Mouse (Mus musculus) 3134 (cell line): ENCODE measurements around the gene Gm17622.

Experiments
- DNase-seq: peaks from one replicate; pipeline ENCODE4 v3.0.0-alpha.2; 2011; ENCODE audit warnings: low spot score; ENCODE audit not compliant: insufficient read length; ENCODE audit errors: extremely low read depth

The Gm17622 gene

DNA sequence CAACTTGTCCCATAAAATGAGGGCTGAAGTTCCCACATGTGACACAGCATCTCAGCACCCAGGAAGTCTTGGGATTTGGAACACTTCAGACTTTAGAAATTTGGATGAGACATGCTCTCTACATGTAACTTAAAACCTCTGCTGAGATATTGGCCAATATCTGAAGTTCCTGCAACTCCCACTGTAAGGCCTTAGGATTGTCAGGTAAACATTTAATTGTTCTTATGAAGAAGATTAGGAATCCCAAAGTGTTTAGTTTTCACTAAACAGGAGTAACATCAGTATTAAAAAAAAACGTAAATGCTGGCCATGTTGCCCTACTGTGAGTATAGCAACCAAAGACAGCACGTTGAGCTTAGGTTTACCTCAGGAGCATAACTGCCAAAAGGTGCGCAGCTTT is at the start of gene Gm17622:
Gene Gm17622, plus strand, starts transcription at position 301 of the 400 bp plus-strand sequence.
- DNase-seq, result no peak

- no peak for DNase-seq
Observed at GRCm38 (mm10) chr13:96450205-96450856, 40.2 kb upstream of the Gm17622 start.

DNA sequence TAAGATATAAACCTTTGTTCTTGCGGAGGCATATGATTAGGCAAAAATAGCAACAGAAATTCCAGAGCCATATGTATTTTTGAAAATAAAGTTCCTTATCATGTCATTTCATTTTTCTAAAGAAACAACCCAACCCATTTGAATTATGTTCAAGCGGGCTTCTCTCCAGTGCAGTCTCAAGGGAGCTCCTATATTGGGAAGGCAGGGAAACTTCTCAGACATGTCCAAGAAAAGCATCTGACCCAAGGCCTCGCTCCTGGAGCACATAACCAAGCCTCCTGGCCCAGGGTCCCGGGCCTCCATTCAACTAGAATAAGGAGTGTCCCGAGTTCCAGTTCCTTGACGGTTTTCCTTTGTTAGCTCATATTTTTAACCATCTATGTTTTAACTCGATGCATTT is 39.7 kb upstream of the Gm17622 start:
- DNase-seq, result no peak

GRCm38 (mm10) chr13:96451386-96452140 is 39.0 kb upstream of the Gm17622 start:
- no peak for DNase-seq

GRCm38 (mm10) chr13:96452621-96453020 is 37.9 kb upstream of the Gm17622 start:
- no peak for DNase-seq

DNA sequence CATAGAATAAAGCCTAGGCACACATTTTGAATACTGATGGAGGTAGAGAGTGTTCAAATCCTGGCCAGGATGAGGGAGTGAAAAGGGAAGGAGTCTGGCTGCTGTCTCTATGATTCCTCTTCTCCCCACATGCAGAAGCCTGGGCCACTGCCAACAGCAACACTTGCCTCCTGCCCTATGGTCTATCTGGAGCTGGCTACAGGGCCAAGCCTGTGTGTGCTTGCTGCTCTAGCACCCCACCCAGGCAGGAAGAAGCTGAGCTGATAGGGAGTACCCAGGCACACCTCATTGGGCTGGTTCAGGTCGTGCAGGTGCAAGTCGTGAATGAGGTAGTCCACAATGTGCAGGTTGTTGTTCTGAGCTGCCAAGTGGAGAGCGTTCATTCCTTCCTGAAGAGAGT is 36.2 kb upstream of the Gm17622 start:
- DNase-seq, result no peak

DNA sequence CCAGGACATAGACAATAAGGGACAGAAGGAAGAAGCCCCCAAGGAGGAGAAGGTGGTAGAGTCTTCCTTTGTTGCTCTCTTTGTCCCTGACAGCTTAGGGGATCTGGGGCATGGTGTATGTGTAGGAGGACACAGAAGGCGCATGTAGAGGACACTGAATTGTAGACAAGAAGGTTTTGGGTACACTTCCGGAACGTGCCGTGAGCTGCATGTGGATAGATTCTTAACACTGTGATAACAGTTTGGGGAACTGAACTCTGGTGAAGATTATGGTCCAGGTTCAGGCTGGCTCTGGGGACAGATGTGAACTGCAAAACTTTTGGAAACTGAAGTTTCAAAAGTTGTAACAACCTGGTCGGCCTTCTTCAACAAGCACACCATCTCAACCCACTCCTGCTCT is 33.0 kb upstream of the Gm17622 start:
- DNase-seq, result no peak

GRCm38 (mm10) chr13:96458018-96458417 is 32.5 kb upstream of the Gm17622 start:
- DNase-seq, result no peak

- no peak for DNase-seq
Observed at GRCm38 (mm10) chr13:96458606-96459005, 31.9 kb upstream of the Gm17622 start.

DNA sequence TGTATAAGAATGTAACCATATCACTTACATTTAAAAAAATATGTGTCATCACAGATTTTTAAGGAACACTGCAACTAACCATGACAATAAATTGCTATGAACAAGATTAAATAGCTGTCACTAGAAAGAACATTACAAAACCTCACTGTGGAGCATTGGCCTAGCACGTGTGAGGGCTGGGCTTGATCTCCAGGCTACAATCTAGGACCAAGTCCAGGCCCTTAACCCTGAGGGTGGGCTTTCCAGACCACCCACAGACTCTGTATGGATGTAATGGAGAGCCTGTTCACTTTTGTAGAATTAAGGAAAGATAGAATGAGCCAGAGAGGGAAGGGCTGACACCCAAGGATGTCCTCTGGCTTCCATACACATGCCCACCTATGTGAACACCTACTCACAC is 27.9 kb upstream of the Gm17622 start:
- DNase-seq, result no peak

DNA sequence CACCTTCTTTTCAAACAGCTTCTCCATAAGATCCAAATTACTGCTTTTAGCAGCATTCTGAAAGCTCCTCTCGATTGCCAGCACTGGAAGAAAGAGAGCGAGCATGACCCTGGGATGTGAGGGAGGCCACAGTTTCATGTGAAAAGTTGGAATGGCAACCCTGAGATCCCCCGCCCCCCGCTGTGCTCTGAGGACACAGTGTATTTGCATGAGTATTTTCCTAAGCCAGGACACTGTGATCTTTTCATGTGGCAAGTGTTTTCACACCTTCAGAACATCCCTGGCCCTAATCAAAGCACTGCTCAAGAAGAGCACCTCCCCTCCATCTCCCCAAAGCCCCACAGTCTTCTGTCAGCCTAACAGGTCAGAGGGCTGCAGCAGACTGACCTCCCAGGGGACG is 25.2 kb upstream of the Gm17622 start:
- no peak for DNase-seq

DNA sequence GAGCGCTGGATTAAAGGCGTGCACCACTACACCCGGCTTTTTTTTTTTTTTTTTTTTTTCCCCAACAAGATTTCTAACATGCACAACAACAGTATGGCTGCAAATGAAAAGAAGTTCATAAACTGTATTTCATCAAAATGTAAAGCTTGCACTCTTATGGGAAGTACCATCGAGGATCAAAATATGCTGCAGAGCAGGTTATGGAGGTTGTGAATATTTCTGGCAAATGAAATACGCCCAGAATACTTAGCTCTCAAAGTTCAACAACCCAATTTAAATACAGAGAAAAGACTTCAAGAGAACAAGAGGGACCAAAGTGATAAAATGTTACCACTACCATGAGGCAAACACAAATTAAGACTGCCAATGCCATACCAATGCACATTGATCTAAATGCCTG is 21.9 kb upstream of the Gm17622 start:
- DNase-seq, result no peak

GRCm38 (mm10) chr13:96470556-96470955 is 20.0 kb upstream of the Gm17622 start:
- DNase-seq, result no peak

GRCm38 (mm10) chr13:96470957-96471356 is 19.6 kb upstream of the Gm17622 start, which contains the start of gene Ankdd1b:
Gene Ankdd1b (minus strand): TSS chr13:96471198.
- no peak for DNase-seq

- no peak for DNase-seq
Observed at GRCm38 (mm10) chr13:96477226-96477625, 13.3 kb upstream of the Gm17622 start.

GRCm38 (mm10) chr13:96478991-96479390 is 11.5 kb upstream of the Gm17622 start:
- DNase-seq, result no peak

- DNase-seq, result no peak
Observed at GRCm38 (mm10) chr13:96487230-96487629, 3.3 kb upstream of the Gm17622 start.

DNA sequence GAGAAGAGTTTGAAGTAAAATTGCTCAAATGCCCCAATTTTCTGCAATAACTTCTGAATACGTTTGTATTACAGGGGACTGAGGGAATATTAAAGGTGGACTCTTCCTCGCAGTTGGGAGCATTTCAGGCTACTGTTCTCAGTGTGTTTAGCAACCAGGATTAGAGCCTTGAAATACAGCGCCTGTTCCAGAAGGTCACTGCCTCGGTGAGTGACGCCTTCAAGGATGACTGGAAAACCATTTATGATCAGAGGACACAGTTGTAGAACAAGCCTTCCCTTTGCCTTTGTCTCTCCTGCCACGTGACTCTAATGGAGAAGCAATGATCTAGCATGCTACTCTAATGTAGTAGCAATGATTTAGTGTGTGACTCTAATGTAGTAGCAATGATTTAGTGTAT is 2.6 kb upstream of the Gm17622 start:
- no peak for DNase-seq

DNA sequence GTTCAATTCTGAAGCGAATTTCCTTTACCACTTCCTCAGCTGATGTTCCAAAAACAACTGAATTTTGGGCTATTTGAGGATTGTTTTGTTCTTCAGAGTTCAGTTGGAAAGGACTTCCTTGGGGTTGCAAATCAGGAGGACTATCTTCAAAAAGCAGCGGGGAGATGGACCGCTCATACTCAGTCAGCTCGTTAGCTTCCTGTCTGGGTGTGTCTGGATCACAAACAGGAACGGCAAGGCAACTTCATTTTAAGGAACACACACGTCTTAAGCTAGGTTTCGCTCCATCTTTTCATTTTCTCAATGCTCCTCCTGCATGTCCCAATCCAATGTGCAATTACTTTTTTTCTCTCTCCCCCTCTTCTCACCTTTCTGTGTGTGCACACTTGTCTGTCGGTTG is 6.1 kb downstream of the Gm17622 start:
- DNase-seq, result no peak

- no peak for DNase-seq
Observed at GRCm38 (mm10) chr13:96499891-96500290, 9.4 kb downstream of the Gm17622 start.

- DNase-seq, result no peak
Observed at GRCm38 (mm10) chr13:96505661-96506060, 15.1 kb downstream of the Gm17622 start.

- no peak for DNase-seq
Observed at GRCm38 (mm10) chr13:96506313-96506712, 15.8 kb downstream of the Gm17622 start.
